Mouse (Mus musculus): ENCODE measurements at regions not wholly inside any gene's neighbourhood (a gene's known extent, or its start where the extent isn't known, plus 50 kb on each side); places are given as distances from the start of the nearest gene placed in this dataset.

- no peak overlapping the region for H3K9ac ChIP-seq (ENCODE audit: low read depth, low read length)
- no peak for TF ChIP-seq CTCF (IDR thresholded peaks at IDR 0.05; ENCODE audit: low read depth)
- H3K4me3 ChIP-seq (replicated peaks; ENCODE audit: low read depth, low read length), result no peak overlapping the region
- H3K4me1 ChIP-seq (replicated peaks; ENCODE audit: insufficient read depth, low read length), result no peaks in the 10 kb centered on the region
- no peak for ATAC-seq (replicated peaks; ENCODE audit: low FRiP score, low read depth)
- no peaks in the 10 kb centered on the region for H3K36me3 ChIP-seq (ENCODE audit: insufficient read depth, low read length)
- DNase-seq (ENCODE audit: low spot score), result no peak
- no peak overlapping the region for H3K4me2 ChIP-seq (ENCODE audit: low read length)
- H3K27ac ChIP-seq, result no peak overlapping the region
- no peaks in the 10 kb centered on the region for H3K27me3 ChIP-seq (ENCODE audit: insufficient read depth, low read length)
- no peaks in the 10 kb centered on the region for H3K9me3 ChIP-seq (replicated peaks; ENCODE audit: low read length)
- WGBS, result 90% methylated on average over 2 of the region's 2 CpGs
These were observed 287.6 kb upstream of the Sash1 start for GRCm38 (mm10) chr10:9173509-9173908.

- no peaks in the 10 kb centered on the region for H3K9me3 ChIP-seq (replicated peaks; ENCODE audit: low read length)
- WGBS, result 76% methylated on average over 7 of the region's 7 CpGs
- H3K4me1 ChIP-seq (replicated peaks; ENCODE audit: insufficient read depth, low read length), result no peaks in the 10 kb centered on the region
- H3K4me2 ChIP-seq (ENCODE audit: low read length), result no peak overlapping the region
- H3K27me3 ChIP-seq (ENCODE audit: insufficient read depth, low read length), result no peaks in the 10 kb centered on the region
- ATAC-seq (replicated peaks; ENCODE audit: low FRiP score, low read depth) (no peak), DNase-seq (ENCODE audit: low spot score) (no peak)
- no peaks in the 10 kb centered on the region for H3K36me3 ChIP-seq (ENCODE audit: insufficient read depth, low read length)
- no peak overlapping the region for H3K4me3 ChIP-seq (replicated peaks; ENCODE audit: low read depth, low read length)
- no peak overlapping the region for H3K9ac ChIP-seq (ENCODE audit: low read depth, low read length)
- no peak overlapping the region for H3K27ac ChIP-seq
- TF ChIP-seq CTCF (IDR thresholded peaks at IDR 0.05; ENCODE audit: low read depth), result no peak
These were observed 282.9 kb upstream of the Sash1 start for GRCm38 (mm10) chr10:9168725-9169124.

- DNase-seq (ENCODE audit: low spot score) (no peak), ATAC-seq (replicated peaks; ENCODE audit: low FRiP score, low read depth) (no peak)
- H3K27me3 ChIP-seq (ENCODE audit: insufficient read depth, low read length), result no peaks in the 10 kb centered on the region
- H3K4me3 ChIP-seq (replicated peaks; ENCODE audit: low read depth, low read length), result no peak overlapping the region
- 73% methylated on average over 12 of the region's 12 CpGs for WGBS
- no peak overlapping the region for H3K4me2 ChIP-seq (ENCODE audit: low read length)
- no peak overlapping the region for H3K27ac ChIP-seq
- TF ChIP-seq CTCF (IDR thresholded peaks at IDR 0.05; ENCODE audit: low read depth), result no peak
- H3K4me1 ChIP-seq (replicated peaks; ENCODE audit: insufficient read depth, low read length), result no peaks in the 10 kb centered on the region
- H3K9me3 ChIP-seq (replicated peaks; ENCODE audit: low read length), result no peaks in the 10 kb centered on the region
- H3K9ac ChIP-seq (ENCODE audit: low read depth, low read length), result no peak overlapping the region
- H3K36me3 ChIP-seq (ENCODE audit: insufficient read depth, low read length), result no peaks in the 10 kb centered on the region
These were observed 280.1 kb upstream of the Sash1 start for GRCm38 (mm10) chr10:9166017-9166416.

GRCm38 (mm10) chr10:9165598-9165997 is 279.7 kb upstream of the Sash1 start:
- Histone ChIP-seq H3K36me3 (ENCODE audit: insufficient read depth, low read length) (no peaks in the 10 kb centered on the region), H3K9ac (ENCODE audit: low read depth, low read length) (no peak overlapping the region), H3K27me3 (ENCODE audit: insufficient read depth, low read length) (no peaks in the 10 kb centered on the region), H3K9me3 (replicated peaks; ENCODE audit: low read length) (no peaks in the 10 kb centered on the region), H3K4me1 (replicated peaks; ENCODE audit: insufficient read depth, low read length) (no peaks in the 10 kb centered on the region), H3K4me2 (ENCODE audit: low read length) (no peak overlapping the region), H3K27ac (no peak overlapping the region), H3K4me3 (replicated peaks; ENCODE audit: low read depth, low read length) (no peak overlapping the region)
- no peak for TF ChIP-seq CTCF (IDR thresholded peaks at IDR 0.05; ENCODE audit: low read depth)
- 84% methylated on average over 12 of the region's 12 CpGs for WGBS
- DNase-seq (ENCODE audit: low spot score), result no peak
- no peak for ATAC-seq (replicated peaks; ENCODE audit: low FRiP score, low read depth)

- no peak for TF ChIP-seq CTCF (IDR thresholded peaks at IDR 0.05; ENCODE audit: low read depth)
- ATAC-seq (replicated peaks; ENCODE audit: low FRiP score, low read depth), result no peak
- Histone ChIP-seq H3K4me3 (replicated peaks; ENCODE audit: low read depth, low read length) (no peak overlapping the region), H3K4me1 (replicated peaks; ENCODE audit: insufficient read depth, low read length) (no peaks in the 10 kb centered on the region), H3K4me2 (ENCODE audit: low read length) (no peak overlapping the region), H3K9ac (ENCODE audit: low read depth, low read length) (no peak overlapping the region), H3K9me3 (replicated peaks; ENCODE audit: low read length) (no peaks in the 10 kb centered on the region), H3K27ac (no peak overlapping the region), H3K36me3 (ENCODE audit: insufficient read depth, low read length) (no peaks in the 10 kb centered on the region), H3K27me3 (ENCODE audit: insufficient read depth, low read length) (no peaks in the 10 kb centered on the region)
- 94% methylated on average over 7 of the region's 7 CpGs for WGBS
- no peak for DNase-seq (ENCODE audit: low spot score)
These were observed 278.5 kb upstream of the Sash1 start for GRCm38 (mm10) chr10:9164333-9164732.

- no peak overlapping the region for H3K4me3 ChIP-seq (replicated peaks; ENCODE audit: low read depth, low read length)
- H3K4me2 ChIP-seq (ENCODE audit: low read length), result no peak overlapping the region
- ATAC-seq (replicated peaks; ENCODE audit: low FRiP score, low read depth), result no peak
- no peak overlapping the region for H3K9ac ChIP-seq (ENCODE audit: low read depth, low read length)
- no peaks in the 10 kb centered on the region for H3K4me1 ChIP-seq (replicated peaks; ENCODE audit: insufficient read depth, low read length)
- no peak for TF ChIP-seq CTCF (IDR thresholded peaks at IDR 0.05; ENCODE audit: low read depth)
- H3K27me3 ChIP-seq (ENCODE audit: insufficient read depth, low read length), result no peaks in the 10 kb centered on the region
- H3K27ac ChIP-seq, result no peak overlapping the region
- no peak for DNase-seq (ENCODE audit: low spot score)
- 97% methylated on average over 7 of the region's 7 CpGs for WGBS
- H3K36me3 ChIP-seq (ENCODE audit: insufficient read depth, low read length), result no peaks in the 10 kb centered on the region
- H3K9me3 ChIP-seq (replicated peaks; ENCODE audit: low read length), result no peaks in the 10 kb centered on the region
These were observed 275.7 kb upstream of the Sash1 start for GRCm38 (mm10) chr10:9161597-9161996.
